Mouse (Mus musculus) heart, embryonic 12.5 days (tissue): ENCODE data around the gene OR5BS1P. TPM values are rescaled to one million over a fixed set of nuclear protein-coding genes. Genes with fewer than 3 reads are reported as not detected.

Experiments used
- ATAC-seq: fragments of 200-750 bp; cut with Nextera tagmentation; 2 replicates; pipeline ENCODE4 v1.8.0; 2017; ENCODE audit warnings: moderate TSS enrichment, moderate library complexity; ENCODE audit not compliant: insufficient number of reproducible peaks, low FRiP score
- H3K27ac ChIP-seq: fragments of 300-500 bp; sonication (generic); 2 replicates; pipeline ENCODE4 v1.5.1; 2016; ENCODE audit warnings: mild to moderate bottlenecking, moderate library complexity; ENCODE audit not compliant: poor library complexity, severe bottlenecking
- H3K27me3 ChIP-seq: fragments of 300-500 bp; sonication (generic); replicated peaks from 2 replicates; pipeline ENCODE4 v1.6.1; 2016; ENCODE audit warnings: mild to moderate bottlenecking, moderate library complexity
- H3K36me3 ChIP-seq: fragments of 300-500 bp; sonication (generic); 2 replicates; pipeline ENCODE4 v1.6.1; 2016; ENCODE audit warnings: mild to moderate bottlenecking, moderate library complexity
- H3K4me1 ChIP-seq: fragments of 300-500 bp; sonication (generic); replicated peaks from 2 replicates; pipeline ENCODE4 v1.6.1; 2016; ENCODE audit warnings: mild to moderate bottlenecking
- H3K4me2 ChIP-seq: fragments of 300-500 bp; sonication (generic); 2 replicates; pipeline ENCODE4 v1.6.1; 2016; ENCODE audit warnings: mild to moderate bottlenecking, moderate library complexity
- H3K4me3 ChIP-seq: fragments of 300-500 bp; sonication (generic); 2 replicates; pipeline ENCODE4 v1.5.1; 2016; ENCODE audit warnings: mild to moderate bottlenecking
- H3K9ac ChIP-seq: fragments of 300-500 bp; sonication (generic); 2 replicates; pipeline ENCODE4 v1.6.1; 2016; ENCODE audit warnings: mild to moderate bottlenecking, moderate library complexity
- H3K9me3 ChIP-seq: fragments of 300-500 bp; sonication (generic); replicated peaks from 2 replicates; pipeline ENCODE4 v1.6.1; 2016; ENCODE audit warnings: mild to moderate bottlenecking, moderate library complexity
- WGBS: fragments of 180-500 bp; shearing (Covaris S2); methylation state at CpG from one replicate; pipeline ENCODE4 v1.1.7; 2016; 5-methylcytosine and 5-hydroxymethylcytosine counted together
- polyA plus RNA-seq: library from polyadenylated mRNA; unstranded; fragments of >200 nt; fragmentation: Nextera tagmentation; extraction: Ambion mirVana; gene quantifications from 2 replicates; pipeline ENCODE4 v1.2.1, GENCODE M21; 2016

The OR5BS1P gene
- polyA plus RNA-seq, 1 experiment from 2014 or later, result not detected

DNA sequence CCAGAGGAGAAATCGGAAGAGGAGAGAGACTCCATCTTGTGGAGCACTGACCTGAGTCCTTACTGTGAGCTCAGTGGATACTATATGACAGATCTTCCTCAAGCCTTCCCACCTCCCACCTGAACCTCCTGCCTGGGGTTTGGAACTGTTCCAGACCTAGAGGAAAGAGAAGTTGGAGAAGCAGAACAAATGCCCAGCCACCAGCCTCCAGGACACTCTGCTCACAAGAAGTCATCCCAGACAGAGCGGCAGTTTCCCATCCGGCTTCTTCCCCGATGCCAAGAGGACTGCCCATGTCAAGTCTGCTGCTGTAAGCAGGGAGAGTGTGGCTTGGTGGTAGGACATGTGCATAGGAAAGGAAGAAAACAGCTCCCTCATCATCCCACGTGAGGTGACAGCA is 6.6 kb downstream of the OR5BS1P start:
- no peak overlapping the region for H3K4me3 ChIP-seq
- H3K27me3 ChIP-seq, result peaks cover 9% of the 10 kb centered on the region
- no peak overlapping the region for H3K27ac ChIP-seq
- H3K36me3 ChIP-seq, result no peaks in the 10 kb centered on the region
- H3K4me2 ChIP-seq, result no peak overlapping the region
- ATAC-seq, result no peak
- H3K4me1 ChIP-seq, result no peaks in the 10 kb centered on the region
- H3K9me3 ChIP-seq, result no peaks in the 10 kb centered on the region
- H3K9ac ChIP-seq, result no peak overlapping the region
- WGBS, result 79% methylated on average over 5 of the region's 5 CpGs

DNA sequence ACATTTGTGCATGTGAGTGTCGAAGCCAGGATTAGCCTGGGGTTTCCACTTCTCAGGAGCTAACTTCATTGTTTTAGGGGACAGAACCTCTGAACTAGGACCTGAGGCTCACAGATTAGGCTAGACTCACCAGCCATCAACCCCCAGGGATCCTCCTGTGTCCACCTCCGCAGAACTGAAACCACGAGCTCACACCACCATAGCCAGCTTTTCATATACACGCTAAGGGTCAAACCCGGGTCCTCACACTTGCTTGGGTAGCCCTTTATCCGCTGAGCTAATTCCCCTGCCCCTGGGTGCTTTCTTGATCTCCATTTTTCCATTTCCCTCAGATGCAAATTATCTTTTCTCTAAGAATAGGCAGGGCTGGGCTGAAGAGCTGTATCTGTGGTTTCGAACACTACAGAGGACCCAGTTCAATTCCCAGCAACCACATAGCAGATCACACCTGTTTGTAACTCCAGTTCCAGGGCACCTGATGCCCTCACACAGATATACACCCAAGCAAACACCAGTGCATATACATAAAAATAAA is 9.9 kb downstream of the OR5BS1P start:
- no peaks in the 10 kb centered on the region for H3K9me3 ChIP-seq
- no peak overlapping the region for H3K27ac ChIP-seq
- WGBS, result 73% methylated on average over 7 of the region's 7 CpGs
- H3K4me1 ChIP-seq, result no peaks in the 10 kb centered on the region
- ATAC-seq, result no peak
- H3K36me3 ChIP-seq, result no peaks in the 10 kb centered on the region
- H3K4me3 ChIP-seq, result no peak overlapping the region
- H3K4me2 ChIP-seq, result no peak overlapping the region
- no peak overlapping the region for H3K9ac ChIP-seq
- no peaks in the 10 kb centered on the region for H3K27me3 ChIP-seq

DNA sequence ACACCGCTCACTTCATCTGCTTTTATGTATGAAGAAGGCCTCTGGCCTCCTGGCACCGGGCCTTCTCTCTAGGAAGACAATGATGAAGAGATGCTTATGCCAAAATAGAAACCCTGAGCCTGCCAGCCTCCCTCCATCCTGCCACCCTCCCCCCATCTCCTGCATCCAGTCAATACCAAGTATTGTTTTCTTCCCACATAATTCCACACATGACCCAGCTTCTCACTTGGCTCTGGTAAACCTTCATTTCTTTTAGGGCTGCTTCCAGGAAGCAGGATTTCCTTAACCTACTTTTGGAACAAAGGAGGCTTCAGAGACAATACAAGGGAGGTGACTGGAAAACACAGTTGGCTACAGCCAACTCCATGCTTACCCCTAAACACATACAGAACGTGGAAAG is 13.0 kb downstream of the OR5BS1P start, which contains the start of gene Lalba:
Gene Lalba, minus strand, starts transcription at position 21 of the 400 bp plus-strand sequence.
- Histone ChIP-seq H3K27ac (no peak within 1 kb of the TSS), H3K9me3 (no peaks in the 10 kb centered on the region), H3K4me2 (no peak within 1 kb of the TSS), H3K4me3 (no peak within 1 kb of the TSS), H3K36me3 (no peaks in the 10 kb centered on the region), H3K9ac (no peak within 1 kb of the TSS; the same call in 1 of the 2 replicates), H3K4me1 (no peaks in the 10 kb centered on the region), H3K27me3 (no peaks in the 10 kb centered on the region)
- WGBS, result 53% methylated on average over 3 of the region's 3 CpGs
- no peak for ATAC-seq

DNA sequence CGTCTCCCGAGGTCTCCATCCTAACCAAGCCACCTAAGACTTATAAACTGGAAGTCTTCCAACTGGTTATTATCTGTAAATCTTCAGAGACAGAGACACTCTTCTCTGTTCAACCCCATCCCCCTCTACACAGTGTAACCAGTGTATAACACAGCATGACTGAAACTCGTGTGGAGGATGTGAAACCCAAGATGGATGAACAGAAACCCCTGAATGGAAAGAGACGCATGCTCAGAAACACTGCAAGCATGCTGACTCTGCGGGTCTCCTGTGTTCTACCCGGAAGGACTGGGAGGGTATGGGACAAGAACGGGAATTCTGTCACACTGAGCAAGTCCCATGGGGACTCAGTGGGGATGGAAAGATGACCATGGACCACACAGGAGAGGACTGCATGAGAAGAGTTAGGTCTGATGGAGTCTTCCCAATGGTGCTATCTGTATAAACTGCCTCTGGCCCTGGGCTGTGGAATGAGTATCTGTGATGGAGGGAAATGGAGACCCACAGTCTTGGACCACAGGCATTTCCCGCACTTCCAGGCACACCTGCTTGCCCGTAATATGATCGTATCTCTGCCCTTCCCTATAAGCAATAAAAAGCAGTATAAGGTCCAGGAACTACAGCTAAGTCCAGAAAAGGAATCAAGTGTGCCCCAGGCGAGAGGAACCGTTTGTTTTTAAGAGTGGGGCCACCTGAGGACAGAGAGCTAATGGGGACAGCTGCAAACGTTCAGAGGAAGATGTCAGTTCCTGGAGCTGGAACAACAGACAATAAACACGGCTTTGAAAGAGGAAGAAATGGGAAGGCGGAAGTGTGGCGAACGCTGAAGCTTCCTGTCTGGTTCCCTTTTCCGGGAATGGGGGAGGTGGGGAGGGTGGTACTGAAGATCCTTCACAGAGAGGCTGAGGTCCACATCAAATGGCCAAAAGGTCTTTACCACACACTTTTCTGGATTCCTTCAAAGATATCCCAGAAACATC is 14.5 kb downstream of the OR5BS1P start:
- Histone ChIP-seq H3K27ac (no peak overlapping the region), H3K4me1 (no peaks in the 10 kb centered on the region), H3K4me2 (no peak overlapping the region), H3K27me3 (no peaks in the 10 kb centered on the region), H3K4me3 (no peak overlapping the region), H3K9me3 (peaks cover 7% of the 10 kb centered on the region), H3K36me3 (no peaks in the 10 kb centered on the region), H3K9ac (no peak overlapping the region)
- ATAC-seq, result no peak
- WGBS, result 74% methylated on average over 18 of the region's 18 CpGs

DNA sequence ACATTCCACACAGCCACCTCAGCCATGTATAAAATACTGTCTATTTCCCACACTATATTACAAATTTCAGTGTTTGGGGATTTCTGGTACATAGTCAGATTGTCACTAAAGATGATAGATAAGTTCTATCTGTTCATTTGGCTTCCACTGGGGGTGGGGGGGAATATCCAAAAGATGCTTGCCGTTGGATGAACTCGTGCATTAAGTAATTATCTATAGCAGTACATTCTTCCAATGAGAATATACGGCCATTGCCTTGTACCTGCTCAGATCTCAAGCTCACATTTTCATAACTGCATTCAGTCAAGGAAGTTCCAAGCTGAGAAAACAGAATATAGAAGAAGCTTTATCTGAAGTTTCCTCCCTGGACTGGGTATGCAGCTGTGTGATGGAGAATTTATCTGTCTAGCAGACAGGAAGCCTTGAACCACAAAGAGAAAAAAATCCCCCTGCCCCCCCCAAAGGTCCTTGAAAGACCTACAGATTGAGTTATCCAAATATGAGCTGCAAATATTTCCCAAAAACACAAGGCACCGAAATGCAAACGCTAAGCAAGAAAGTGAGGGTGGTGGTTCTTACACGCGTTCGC is 16.8 kb downstream of the OR5BS1P start:
- no peak for ATAC-seq
- Histone ChIP-seq H3K27me3 (no peaks in the 10 kb centered on the region), H3K27ac (no peak overlapping the region), H3K4me1 (no peaks in the 10 kb centered on the region), H3K4me3 (no peak overlapping the region), H3K36me3 (no peaks in the 10 kb centered on the region), H3K4me2 (no peak overlapping the region), H3K9me3 (peaks cover 7% of the 10 kb centered on the region), H3K9ac (no peak overlapping the region)
- 90% methylated on average over 8 of the region's 8 CpGs for WGBS

DNA sequence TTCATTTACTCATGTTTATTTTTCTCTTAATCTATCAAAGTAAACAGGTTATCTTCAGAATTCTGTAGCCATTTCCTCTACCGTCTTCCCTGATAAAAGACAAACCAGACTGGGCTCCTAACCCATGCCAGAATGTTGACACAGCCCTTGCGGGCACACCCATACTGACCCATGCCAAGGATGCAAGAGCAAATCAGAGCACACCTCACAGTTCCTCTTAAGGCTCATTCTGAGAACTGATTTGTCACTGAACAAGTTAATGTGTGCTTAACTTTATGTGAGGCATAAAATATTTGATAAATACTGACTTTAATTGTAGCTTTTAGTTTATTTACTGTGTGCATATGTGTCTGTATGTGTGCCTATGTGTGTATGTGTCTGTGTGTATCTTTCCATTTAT is 21.6 kb downstream of the OR5BS1P start:
- no peaks in the 10 kb centered on the region for H3K4me1 ChIP-seq
- H3K9ac ChIP-seq, result no peak overlapping the region
- peaks cover 7% of the 10 kb centered on the region for H3K9me3 ChIP-seq
- H3K4me2 ChIP-seq, result no peak overlapping the region
- no peak for ATAC-seq
- no peak overlapping the region for H3K4me3 ChIP-seq
- 41% methylated on average over 2 of the region's 2 CpGs for WGBS
- H3K36me3 ChIP-seq, result no peaks in the 10 kb centered on the region
- no peaks in the 10 kb centered on the region for H3K27me3 ChIP-seq
- no peak overlapping the region for H3K27ac ChIP-seq

DNA sequence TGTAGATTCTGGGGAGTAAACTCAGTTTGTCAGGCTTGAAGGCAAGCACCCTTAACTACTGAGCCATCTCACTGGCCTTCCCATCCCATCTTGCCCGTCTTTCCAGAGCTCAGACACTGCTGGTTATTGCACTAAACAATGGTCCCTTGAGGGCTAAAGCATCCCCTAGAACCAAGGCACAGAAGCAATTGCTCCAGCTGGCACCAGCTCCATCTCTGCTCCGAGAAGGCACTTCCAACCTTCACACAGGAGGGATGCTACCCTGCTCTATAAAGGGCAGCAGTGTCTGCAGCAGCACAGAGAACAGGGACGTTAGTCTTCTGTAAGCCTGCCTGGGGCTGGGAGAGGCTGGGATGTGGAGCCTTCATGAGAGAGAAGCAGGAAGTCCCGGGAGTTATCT is 22.4 kb downstream of the OR5BS1P start, which contains the start of gene Olfr279:
Gene Olfr279, plus strand, starts transcription at position 301 of the 400 bp plus-strand sequence.
- Histone ChIP-seq H3K36me3 (no peaks in the 10 kb centered on the region), H3K27me3 (no peaks in the 10 kb centered on the region), H3K4me3 (no peak within 1 kb of the TSS), H3K9ac (no peak within 1 kb of the TSS), H3K9me3 (peaks cover 7% of the 10 kb centered on the region), H3K27ac (no peak within 1 kb of the TSS), H3K4me2 (no peak within 1 kb of the TSS), H3K4me1 (no peaks in the 10 kb centered on the region)
- WGBS, result 62% methylated on average over 4 of the region's 4 CpGs
- ATAC-seq, result no peak

DNA sequence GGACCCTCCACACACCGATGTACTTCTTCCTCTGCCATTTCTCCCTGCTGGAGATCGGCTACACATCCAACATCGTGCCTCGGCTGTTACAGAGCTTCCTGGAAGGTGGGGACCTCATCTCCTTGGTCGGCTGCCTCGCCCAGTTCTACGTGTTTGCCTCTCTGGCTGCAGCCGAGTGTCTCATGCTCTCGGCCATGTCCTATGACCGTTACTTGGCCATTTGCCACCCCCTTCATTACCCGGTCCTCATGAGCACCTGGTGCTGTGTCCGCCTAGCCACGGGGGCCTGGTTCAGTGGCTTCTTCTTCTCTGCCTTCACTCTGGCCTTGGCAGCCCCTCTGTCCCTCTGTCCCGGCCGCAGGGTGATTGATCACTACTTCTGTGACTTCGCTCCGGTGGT is 27.9 kb downstream of the OR5BS1P start:
- H3K4me2 ChIP-seq, result no peak overlapping the region
- H3K27me3 ChIP-seq, result peaks cover 15% of the 10 kb centered on the region; the same call in 1 of the 2 replicates
- no peaks in the 10 kb centered on the region for H3K36me3 ChIP-seq
- H3K27ac ChIP-seq, result no peak overlapping the region
- no peak overlapping the region for H3K9ac ChIP-seq
- no peak overlapping the region for H3K4me3 ChIP-seq
- no peak for ATAC-seq
- H3K9me3 ChIP-seq, result 0 out of 2 replicates have a peak, but pooled peaks cover 4% of the 10 kb centered on the region
- 79% methylated on average over 17 of the region's 17 CpGs for WGBS
- H3K4me1 ChIP-seq, result no peaks in the 10 kb centered on the region

DNA sequence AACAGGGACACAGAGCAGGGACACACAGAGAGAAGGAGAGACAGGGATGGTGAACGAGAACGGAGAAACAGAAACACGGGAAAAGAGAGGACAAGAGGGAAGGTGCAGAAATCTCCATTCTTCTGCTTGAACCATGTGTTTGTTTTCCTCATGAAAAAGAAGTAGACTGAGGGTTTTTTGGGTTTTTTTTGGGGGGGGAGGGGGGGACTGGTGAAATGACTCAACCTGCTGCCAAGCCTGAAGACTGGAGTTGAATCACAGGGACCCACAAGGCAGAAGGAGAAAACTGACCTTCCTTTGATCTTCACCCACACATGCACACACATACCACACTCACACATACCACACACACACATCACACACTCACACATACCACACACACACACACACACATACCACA is 33.6 kb downstream of the OR5BS1P start:
- ATAC-seq, result no peak

DNA sequence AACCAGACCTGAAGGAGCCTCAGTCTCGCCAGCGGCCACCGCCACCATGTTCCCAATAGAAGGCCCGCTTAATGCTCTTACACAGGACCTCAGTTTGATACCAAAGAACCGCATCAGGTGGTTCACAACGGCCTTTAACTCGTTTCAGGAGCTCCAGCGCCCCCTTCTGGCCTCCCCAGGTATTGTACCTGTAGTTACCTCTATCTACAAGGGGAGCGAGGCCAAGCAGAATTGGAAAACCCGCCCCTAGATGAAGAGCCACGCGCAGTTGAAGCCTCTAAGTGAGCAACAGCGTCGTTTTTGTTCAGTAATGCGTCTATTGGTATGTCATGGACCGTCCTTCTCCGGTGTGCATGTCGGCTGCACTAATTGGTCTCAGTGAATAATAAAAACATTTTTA is 34.8 kb downstream of the OR5BS1P start:
- Histone ChIP-seq H3K4me1 (no peaks in the 10 kb centered on the region), H3K27me3 (peaks cover 19% of the 10 kb centered on the region), H3K9me3 (no peaks in the 10 kb centered on the region), H3K4me3 (no peak overlapping the region), H3K36me3 (no peaks in the 10 kb centered on the region), H3K27ac (no peak overlapping the region), H3K4me2 (peak overlapping the region; percentile 24), H3K9ac (no peak overlapping the region)
- WGBS, result 12% methylated on average over 18 of the region's 18 CpGs
- no peak for ATAC-seq

More for the DNA sequence above, 33.6 kb downstream of the OR5BS1P start:
- Histone ChIP-seq H3K27ac (no peak overlapping the region), H3K4me1 (no peaks in the 10 kb centered on the region), H3K4me3 (no peak overlapping the region), H3K9me3 (no peaks in the 10 kb centered on the region), H3K4me2 (no peak overlapping the region), H3K27me3 (peaks cover 19% of the 10 kb centered on the region), H3K36me3 (no peaks in the 10 kb centered on the region), H3K9ac (no peak overlapping the region)
- WGBS, result 86% methylated on average over 3 of the region's 3 CpGs

DNA sequence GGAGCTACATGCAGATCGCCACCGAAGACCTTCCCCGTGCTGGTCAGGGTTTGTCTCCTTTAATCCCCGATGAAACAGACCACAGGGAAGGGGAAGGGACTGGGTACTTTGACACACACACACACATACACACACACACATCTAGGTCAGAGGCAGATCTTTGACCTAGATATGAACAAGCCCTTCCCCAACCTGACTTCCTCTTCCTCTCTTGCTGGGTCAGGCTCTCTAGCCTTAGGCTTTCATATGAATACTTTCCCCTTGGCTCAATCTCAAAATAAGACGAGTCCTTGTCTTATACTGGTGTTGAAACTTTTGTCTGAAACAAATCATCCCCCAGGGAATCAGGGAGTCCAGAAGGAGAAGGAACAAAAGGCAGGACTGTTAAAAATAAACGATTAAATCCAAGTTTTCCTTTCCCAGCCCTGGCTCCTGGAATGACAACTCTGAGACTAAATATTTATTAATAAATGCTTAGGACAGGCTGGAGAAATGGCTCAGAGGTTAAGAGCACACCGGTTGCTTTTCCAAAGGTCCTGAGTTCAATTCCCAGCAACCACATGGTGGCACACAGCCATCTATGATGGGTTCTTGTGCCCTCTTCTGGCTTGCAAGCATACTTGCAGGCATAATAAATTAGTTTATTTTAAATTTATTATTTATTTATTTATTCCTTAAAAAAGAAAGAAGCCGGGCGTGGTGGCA is 36.7 kb downstream of the OR5BS1P start:
- Histone ChIP-seq H3K27ac (no peak overlapping the region), H3K4me1 (0 out of 2 replicates have a peak, but pooled peaks cover 9% of the 10 kb centered on the region), H3K9me3 (no peaks in the 10 kb centered on the region), H3K4me2 (no peak overlapping the region), H3K27me3 (peaks cover 11% of the 10 kb centered on the region), H3K9ac (no peak overlapping the region), H3K4me3 (no peak overlapping the region), H3K36me3 (no peaks in the 10 kb centered on the region)
- no peak for ATAC-seq
- 77% methylated on average over 9 of the region's 9 CpGs for WGBS
